Mouse (Mus musculus) E14TG2a.4 (cell line): ENCODE measurements around the gene Dpyd.

Experiments used
- CTCF ChIP-seq: conservative IDR thresholded peaks from 2 replicates; pipeline ENCODE4 v1.5.1; 2014; ENCODE audit warnings: low read length
- NANOG ChIP-seq: IDR thresholded peaks from 2 replicates; pipeline ENCODE4 v1.6.1; 2014; ENCODE audit warnings: borderline replicate concordance, low read length, mixed read lengths

DNA sequence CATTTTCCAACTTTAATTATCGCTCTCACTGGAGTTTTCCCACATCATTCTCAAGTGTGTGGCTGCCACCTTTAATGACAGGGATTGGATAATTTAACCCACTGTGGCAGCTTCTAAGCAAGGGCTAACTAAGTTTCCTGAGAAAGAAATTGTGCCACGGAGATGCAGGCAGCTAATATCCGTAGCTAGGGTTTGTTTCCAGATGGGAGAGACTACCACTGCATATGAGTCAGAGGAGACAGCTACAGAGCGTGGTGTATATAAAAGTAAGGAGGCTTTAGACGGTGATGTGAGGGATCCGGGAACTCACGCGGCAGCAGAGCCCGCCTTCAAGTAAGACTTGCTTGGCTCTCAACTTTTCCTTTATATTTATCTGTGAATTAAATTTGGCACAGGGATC, 505.3 kb downstream of the Dpyd start:
- TF ChIP-seq CTCF (no peak), NANOG (no peak)
